Mouse (Mus musculus): Measurements from ENCODE around the gene Slc2a6. TPM values are rescaled to one million over a fixed set of nuclear protein-coding genes. Genes with fewer than 3 reads are reported as not detected.

Gene Slc2a6
- polyA plus RNA-seq, 1 experiment, result 45.4 TPM

- no peak for TF ChIP-seq CTCF (IDR thresholded peaks at IDR 0.05; ENCODE audit: borderline replicate concordance, insufficient read depth, low read depth, low read length)
- TF ChIP-seq POLR2A (IDR thresholded peaks at IDR 0.05; ENCODE audit: borderline replicate concordance, insufficient read depth, low read length), result no peak
- H3K4me1 ChIP-seq (ENCODE audit: control insufficient read depth, insufficient read depth, low read length), result no peaks in the 10 kb centered on the region
- H3K4me3 ChIP-seq (replicated peaks; ENCODE audit: insufficient read depth, low read depth, low read length), result no peak overlapping the region
- no peak overlapping the region for H3K27ac ChIP-seq (ENCODE audit: insufficient read depth, low read length)
- DNase-seq, result no peak
- 66% methylated on average over 3 of the region's 3 CpGs for WGBS
- H3K27me3 ChIP-seq (ENCODE audit: control insufficient read depth, insufficient read depth, low read length), result no peaks in the 10 kb centered on the region
Observed at GRCm38 (mm10) chr2:27044641-27045040, 16.8 kb upstream of the Slc2a6 start.

DNA sequence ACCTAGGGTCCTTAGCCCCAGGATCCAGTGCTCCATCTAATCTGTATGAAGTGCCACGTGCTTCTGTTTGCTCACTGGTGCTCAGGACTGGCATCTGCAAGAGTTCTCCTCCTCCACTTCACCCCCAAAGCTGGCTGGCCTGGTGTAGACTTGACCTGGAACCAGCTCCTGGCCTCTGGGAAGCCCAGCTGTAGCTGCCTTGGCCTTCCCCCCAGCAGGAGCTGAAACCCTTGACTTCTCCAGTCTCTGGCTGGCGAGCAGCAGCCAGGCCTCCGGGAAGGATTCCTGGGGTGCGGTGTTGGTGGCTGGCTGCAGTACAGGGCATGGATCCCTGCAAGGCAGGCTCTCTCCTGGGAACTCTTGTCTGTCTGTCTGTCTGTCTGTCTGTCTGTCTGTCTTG is 16.4 kb upstream of the Slc2a6 start:
- Histone ChIP-seq H3K4me3 (replicated peaks; ENCODE audit: insufficient read depth, low read depth, low read length) (no peak overlapping the region), H3K27ac (ENCODE audit: insufficient read depth, low read length) (no peak overlapping the region), H3K27me3 (ENCODE audit: control insufficient read depth, insufficient read depth, low read length) (no peaks in the 10 kb centered on the region), H3K4me1 (ENCODE audit: control insufficient read depth, insufficient read depth, low read length) (no peaks in the 10 kb centered on the region)
- TF ChIP-seq CTCF (IDR thresholded peaks at IDR 0.05; ENCODE audit: borderline replicate concordance, insufficient read depth, low read depth, low read length) (no peak), POLR2A (IDR thresholded peaks at IDR 0.05; ENCODE audit: borderline replicate concordance, insufficient read depth, low read length) (no peak)
- WGBS, result 64% methylated on average over 4 of the region's 4 CpGs
- DNase-seq, result no peak

DNA sequence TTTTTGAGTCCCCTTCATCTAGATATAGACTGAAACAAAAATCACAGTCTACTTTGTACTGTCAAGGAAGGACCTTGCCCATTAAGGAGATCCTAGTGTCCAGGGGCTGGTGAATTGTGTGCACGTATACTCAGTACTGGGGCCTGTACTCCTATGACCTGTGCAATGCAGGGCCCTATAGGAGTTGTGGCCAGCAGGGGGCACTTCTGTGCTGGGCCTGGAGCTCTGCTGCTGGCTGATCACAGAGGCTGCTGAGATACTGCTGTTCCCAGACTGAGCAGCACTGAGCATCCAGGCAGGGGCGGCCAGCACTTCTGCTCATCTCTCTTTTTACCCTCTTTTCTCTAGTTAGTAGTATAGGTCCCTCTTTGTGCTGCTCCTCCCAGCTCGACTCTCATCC is 15.7 kb upstream of the Slc2a6 start:
- no peak overlapping the region for H3K27ac ChIP-seq (ENCODE audit: insufficient read depth, low read length)
- DNase-seq, result peak; percentile 74 to 80
- no peaks in the 10 kb centered on the region for H3K27me3 ChIP-seq (ENCODE audit: control insufficient read depth, insufficient read depth, low read length)
- WGBS, result 26% methylated on average over 3 of the region's 3 CpGs
- TF ChIP-seq CTCF (IDR thresholded peaks at IDR 0.05; ENCODE audit: borderline replicate concordance, insufficient read depth, low read depth, low read length) (peak; percentile 81), POLR2A (IDR thresholded peaks at IDR 0.05; ENCODE audit: borderline replicate concordance, insufficient read depth, low read length) (no peak)
- H3K4me1 ChIP-seq (ENCODE audit: control insufficient read depth, insufficient read depth, low read length), result no peaks in the 10 kb centered on the region
- no peak overlapping the region for H3K4me3 ChIP-seq (replicated peaks; ENCODE audit: insufficient read depth, low read depth, low read length)

- Histone ChIP-seq H3K27me3 (ENCODE audit: control insufficient read depth, insufficient read depth, low read length) (no peaks in the 10 kb centered on the region), H3K4me3 (replicated peaks; ENCODE audit: insufficient read depth, low read depth, low read length) (no peak overlapping the region), H3K4me1 (ENCODE audit: control insufficient read depth, insufficient read depth, low read length) (no peaks in the 10 kb centered on the region), H3K27ac (ENCODE audit: insufficient read depth, low read length) (no peak overlapping the region)
- TF ChIP-seq CTCF (IDR thresholded peaks at IDR 0.05; ENCODE audit: borderline replicate concordance, insufficient read depth, low read depth, low read length) (no peak), POLR2A (IDR thresholded peaks at IDR 0.05; ENCODE audit: borderline replicate concordance, insufficient read depth, low read length) (no peak)
- 43% methylated on average over 8 of the region's 8 CpGs for WGBS
- DNase-seq, result no peak
Observed at GRCm38 (mm10) chr2:27042131-27042844, 14.5 kb upstream of the Slc2a6 start.

GRCm38 (mm10) chr2:27039286-27039685 is 11.5 kb upstream of the Slc2a6 start:
- H3K4me3 ChIP-seq (replicated peaks; ENCODE audit: insufficient read depth, low read depth, low read length), result no peak overlapping the region
- WGBS, result 7% methylated on average over 1 of the region's 1 CpGs
- no peaks in the 10 kb centered on the region for H3K27me3 ChIP-seq (ENCODE audit: control insufficient read depth, insufficient read depth, low read length)
- DNase-seq, result peak in 1 of 2 experiments; percentile 28
- no peaks in the 10 kb centered on the region for H3K4me1 ChIP-seq (ENCODE audit: control insufficient read depth, insufficient read depth, low read length)
- TF ChIP-seq POLR2A (IDR thresholded peaks at IDR 0.05; ENCODE audit: borderline replicate concordance, insufficient read depth, low read length) (no peak), CTCF (IDR thresholded peaks at IDR 0.05; ENCODE audit: borderline replicate concordance, insufficient read depth, low read depth, low read length) (peak; percentile 24; the same call in 1 of the 2 replicates)
- no peak overlapping the region for H3K27ac ChIP-seq (ENCODE audit: insufficient read depth, low read length)

DNA sequence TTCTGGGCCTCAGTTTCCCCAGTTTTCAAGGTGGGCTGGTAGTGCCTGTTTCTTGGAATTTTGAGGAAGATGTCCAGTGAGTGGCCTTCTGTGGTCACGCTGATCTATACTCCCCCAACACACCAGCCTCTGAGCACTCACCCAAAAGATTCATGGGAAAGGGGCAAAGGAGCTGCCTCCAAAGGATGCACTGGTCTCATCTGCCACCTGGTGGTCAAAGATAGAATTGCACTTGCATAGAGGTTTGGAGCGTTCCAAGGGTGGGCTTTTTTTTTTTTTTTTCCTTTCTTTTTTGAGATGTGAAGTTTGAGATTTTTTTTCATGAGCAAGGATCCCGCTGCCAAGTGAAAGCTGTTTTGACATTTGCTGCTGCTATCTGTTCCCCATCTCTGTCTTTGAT is 10.8 kb upstream of the Slc2a6 start:
- H3K27me3 ChIP-seq (ENCODE audit: control insufficient read depth, insufficient read depth, low read length), result no peaks in the 10 kb centered on the region
- WGBS, result 2% methylated on average over 3 of the region's 3 CpGs
- no peak for TF ChIP-seq POLR2A (IDR thresholded peaks at IDR 0.05; ENCODE audit: borderline replicate concordance, insufficient read depth, low read length)
- TF ChIP-seq CTCF (IDR thresholded peaks at IDR 0.05; ENCODE audit: borderline replicate concordance, insufficient read depth, low read depth, low read length), result peak; percentile 94
- no peaks in the 10 kb centered on the region for H3K4me1 ChIP-seq (ENCODE audit: control insufficient read depth, insufficient read depth, low read length)
- DNase-seq, result peak; percentile 64 to 68
- H3K4me3 ChIP-seq (replicated peaks; ENCODE audit: insufficient read depth, low read depth, low read length), result no peak overlapping the region
- no peak overlapping the region for H3K27ac ChIP-seq (ENCODE audit: insufficient read depth, low read length)

DNA sequence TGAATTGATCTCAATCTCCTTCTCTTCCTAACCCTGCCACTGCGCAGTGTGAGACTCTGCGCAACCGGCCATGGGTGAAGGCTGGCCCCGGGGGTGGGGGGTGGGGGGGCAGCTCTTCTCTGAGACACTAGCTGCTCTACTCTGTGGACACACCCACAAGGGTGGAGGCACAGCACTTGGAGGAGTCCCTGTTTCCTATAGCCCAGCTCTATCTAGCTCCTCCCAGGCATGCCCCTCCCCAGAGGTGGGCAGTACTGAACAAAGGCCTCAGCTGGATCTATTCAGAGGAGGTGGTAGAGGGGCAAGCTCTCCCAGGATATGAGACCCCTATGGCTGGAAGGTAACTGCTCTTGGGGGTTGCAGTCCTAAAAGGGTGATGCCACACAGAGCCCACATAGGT is 9.2 kb upstream of the Slc2a6 start:
- Histone ChIP-seq H3K4me3 (replicated peaks; ENCODE audit: insufficient read depth, low read depth, low read length) (no peak overlapping the region), H3K27me3 (ENCODE audit: control insufficient read depth, insufficient read depth, low read length) (no peaks in the 10 kb centered on the region), H3K4me1 (ENCODE audit: control insufficient read depth, insufficient read depth, low read length) (no peaks in the 10 kb centered on the region), H3K27ac (ENCODE audit: insufficient read depth, low read length) (no peak overlapping the region)
- WGBS, result 62% methylated on average over 4 of the region's 4 CpGs
- DNase-seq, result no peak
- TF ChIP-seq POLR2A (IDR thresholded peaks at IDR 0.05; ENCODE audit: borderline replicate concordance, insufficient read depth, low read length), result no peak
- no peak for TF ChIP-seq CTCF (IDR thresholded peaks at IDR 0.05; ENCODE audit: borderline replicate concordance, insufficient read depth, low read depth, low read length)

DNA sequence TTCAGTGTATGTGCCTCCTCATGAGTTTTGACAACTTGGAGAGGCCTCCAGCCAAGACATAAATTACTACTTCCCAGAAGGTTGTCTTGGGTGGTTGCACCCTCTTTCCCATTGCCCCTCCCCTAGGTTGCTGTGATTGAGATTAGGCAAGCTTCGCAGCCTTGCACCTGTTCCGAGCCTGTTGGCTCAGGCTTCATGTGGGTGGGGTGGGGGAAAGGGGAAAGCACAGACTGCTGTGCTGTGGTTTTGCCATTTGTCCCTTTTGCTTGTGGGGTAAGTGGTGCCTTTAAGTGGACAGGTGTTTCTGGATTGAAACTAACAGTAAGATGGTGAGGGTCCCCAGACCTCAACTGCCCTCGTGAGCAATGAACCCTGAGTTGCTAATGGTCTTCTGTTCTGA is 8.2 kb upstream of the Slc2a6 start:
- no peak for DNase-seq
- WGBS, result 44% methylated on average over 3 of the region's 3 CpGs
- Histone ChIP-seq H3K4me3 (replicated peaks; ENCODE audit: insufficient read depth, low read depth, low read length) (no peak overlapping the region), H3K27me3 (ENCODE audit: control insufficient read depth, insufficient read depth, low read length) (no peaks in the 10 kb centered on the region), H3K27ac (ENCODE audit: insufficient read depth, low read length) (no peak overlapping the region), H3K4me1 (ENCODE audit: control insufficient read depth, insufficient read depth, low read length) (no peaks in the 10 kb centered on the region)
- TF ChIP-seq POLR2A (IDR thresholded peaks at IDR 0.05; ENCODE audit: borderline replicate concordance, insufficient read depth, low read length) (no peak), CTCF (IDR thresholded peaks at IDR 0.05; ENCODE audit: borderline replicate concordance, insufficient read depth, low read depth, low read length) (no peak)
